Mouse (Mus musculus): ENCODE data around the gene Rbm20. TPM values are rescaled to one million over a fixed set of nuclear protein-coding genes. Genes with fewer than 3 reads are reported as not detected.

The Rbm20 gene
- polyA plus RNA-seq, 1 experiment from 2014 or later = 0.51 TPM

DNA sequence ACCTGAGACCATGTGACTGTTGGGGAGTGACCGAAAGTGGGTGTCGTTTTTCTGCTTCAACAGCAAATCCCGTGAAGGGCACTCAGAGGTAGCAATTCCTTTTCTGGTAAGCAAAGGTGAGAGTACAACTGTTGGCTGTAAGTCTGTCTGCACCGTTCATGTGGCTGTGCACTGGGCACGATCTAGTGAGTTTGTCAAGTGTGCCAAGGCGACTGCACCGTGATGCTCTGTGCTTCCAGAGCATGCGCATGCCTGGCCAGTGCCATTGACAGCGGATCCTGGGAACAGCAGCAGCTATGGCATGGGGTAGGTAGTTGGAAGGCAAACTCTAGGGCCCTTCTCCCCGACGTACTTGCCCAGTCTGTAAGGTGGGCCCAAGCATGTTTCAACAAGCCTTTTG lies 49.6 kb downstream of the Rbm20 start:
- H3K4me2 ChIP-seq = no peak overlapping the region
- no peaks in the 10 kb centered on the region for H3K9me3 ChIP-seq
- no peak overlapping the region for H3K9ac ChIP-seq
- H3K36me3 ChIP-seq = no peaks in the 10 kb centered on the region
- no peak overlapping the region for H3K27ac ChIP-seq
- WGBS = 78% methylated on average over 11 of the region's 11 CpGs
- no peak overlapping the region for H3K4me3 ChIP-seq
- ATAC-seq (ENCODE audit: low FRiP score) = no peak
- H3K4me1 ChIP-seq (replicated peaks) = peaks cover under 1% of the 10 kb centered on the region; the same call in 1 of the 2 replicates
- H3K27me3 ChIP-seq = no peaks in the 10 kb centered on the region

DNA sequence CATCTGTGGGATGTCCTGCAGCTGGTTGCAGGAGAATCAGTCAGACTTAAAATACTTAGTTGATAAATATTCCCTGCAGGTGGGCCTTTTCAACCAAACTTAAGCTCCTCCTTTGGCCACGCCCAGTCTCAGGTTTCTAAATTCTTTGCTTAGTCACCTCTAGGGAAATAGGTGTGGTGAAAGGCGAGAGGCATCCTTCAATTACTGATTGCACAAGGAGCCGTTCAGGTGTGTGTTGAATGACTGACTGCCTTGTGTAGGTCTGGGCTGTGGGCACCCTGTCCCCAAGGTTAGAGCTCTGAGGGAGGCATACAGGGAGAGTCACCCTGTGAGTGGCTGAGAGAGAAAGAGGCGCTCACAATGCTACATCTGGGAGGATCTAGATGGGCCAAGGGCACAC lies 50.2 kb downstream of the Rbm20 start:
- no peak overlapping the region for H3K9ac ChIP-seq
- H3K27me3 ChIP-seq = no peaks in the 10 kb centered on the region
- no peaks in the 10 kb centered on the region for H3K36me3 ChIP-seq
- no peak overlapping the region for H3K4me2 ChIP-seq
- ATAC-seq (ENCODE audit: low FRiP score) = no peak
- H3K9me3 ChIP-seq = no peaks in the 10 kb centered on the region
- no peak overlapping the region for H3K4me3 ChIP-seq
- peaks cover 5% of the 10 kb centered on the region; the same call in 1 of the 2 replicates for H3K4me1 ChIP-seq (replicated peaks)
- H3K27ac ChIP-seq = no peak overlapping the region
- 76% methylated on average over 4 of the region's 4 CpGs for WGBS

GRCm38 (mm10) chr19:53727886-53728669 lies 51.0 kb downstream of the Rbm20 start:
- Histone ChIP-seq H3K27ac (no peak overlapping the region), H3K4me1 (replicated peaks) (peaks cover 5% of the 10 kb centered on the region; the same call in 1 of the 2 replicates), H3K9ac (no peak overlapping the region), H3K27me3 (no peaks in the 10 kb centered on the region), H3K4me3 (no peak overlapping the region), H3K9me3 (no peaks in the 10 kb centered on the region), H3K4me2 (no peak overlapping the region), H3K36me3 (no peaks in the 10 kb centered on the region)
- no peak for ATAC-seq (ENCODE audit: low FRiP score)
- WGBS = 84% methylated on average over 9 of the region's 9 CpGs

DNA sequence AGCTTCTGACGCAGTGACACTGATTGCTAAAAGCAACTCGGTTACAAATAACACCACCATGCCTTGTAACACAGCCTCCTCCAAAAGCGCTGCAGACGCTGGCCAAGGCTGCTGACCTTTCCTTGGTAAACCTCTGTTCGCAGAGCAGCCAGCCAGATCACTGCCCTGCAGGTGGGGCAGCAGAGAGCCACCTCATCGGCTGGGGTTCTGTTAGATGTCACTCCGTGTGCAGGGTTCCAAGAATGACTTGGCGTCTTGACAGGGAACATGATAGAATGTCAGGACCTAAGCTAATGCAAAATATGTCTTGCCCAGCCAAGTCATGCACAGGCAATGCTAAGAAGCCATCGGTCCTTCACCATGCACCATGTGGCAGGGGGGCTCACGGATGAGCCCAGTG lies 52.8 kb downstream of the Rbm20 start:
- 77% methylated on average over 10 of the region's 10 CpGs for WGBS
- no peak overlapping the region for H3K27ac ChIP-seq
- peaks cover 5% of the 10 kb centered on the region; the same call in 1 of the 2 replicates for H3K4me1 ChIP-seq (replicated peaks)
- H3K4me3 ChIP-seq = no peak overlapping the region
- H3K36me3 ChIP-seq = no peaks in the 10 kb centered on the region
- no peaks in the 10 kb centered on the region for H3K9me3 ChIP-seq
- H3K4me2 ChIP-seq = no peak overlapping the region
- H3K27me3 ChIP-seq = no peaks in the 10 kb centered on the region
- no peak for ATAC-seq (ENCODE audit: low FRiP score)
- H3K9ac ChIP-seq = no peak overlapping the region

DNA sequence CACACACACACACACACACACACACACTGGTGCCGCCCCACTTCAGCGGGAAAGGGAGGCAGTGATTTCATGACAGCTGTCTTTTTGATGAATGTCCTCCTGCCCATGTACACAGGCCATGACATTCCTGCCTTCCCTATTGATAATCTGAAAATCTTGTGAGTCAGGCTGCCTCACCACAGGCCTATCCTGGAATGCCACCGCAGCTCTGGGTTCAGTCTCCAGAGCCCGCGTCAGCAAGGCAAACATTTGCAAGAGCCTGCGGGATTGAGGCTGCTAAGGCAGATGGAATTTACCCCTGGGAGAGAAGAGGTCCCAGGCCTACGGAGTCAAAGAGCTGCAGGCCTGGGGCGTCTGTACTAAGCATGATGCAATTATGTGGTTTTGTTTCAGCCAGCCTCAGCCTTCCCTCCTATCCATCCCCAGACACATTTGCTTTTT lies 54.7 kb downstream of the Rbm20 start:
- H3K27ac ChIP-seq = no peak overlapping the region
- H3K4me3 ChIP-seq = no peak overlapping the region
- 50% methylated on average over 8 of the region's 8 CpGs for WGBS
- H3K9me3 ChIP-seq = no peaks in the 10 kb centered on the region
- peaks cover 5% of the 10 kb centered on the region; the same call in 1 of the 2 replicates for H3K4me1 ChIP-seq (replicated peaks)
- H3K36me3 ChIP-seq = no peaks in the 10 kb centered on the region
- no peak overlapping the region for H3K9ac ChIP-seq
- H3K4me2 ChIP-seq = no peak overlapping the region
- ATAC-seq (ENCODE audit: low FRiP score) = no peak
- no peaks in the 10 kb centered on the region for H3K27me3 ChIP-seq

DNA sequence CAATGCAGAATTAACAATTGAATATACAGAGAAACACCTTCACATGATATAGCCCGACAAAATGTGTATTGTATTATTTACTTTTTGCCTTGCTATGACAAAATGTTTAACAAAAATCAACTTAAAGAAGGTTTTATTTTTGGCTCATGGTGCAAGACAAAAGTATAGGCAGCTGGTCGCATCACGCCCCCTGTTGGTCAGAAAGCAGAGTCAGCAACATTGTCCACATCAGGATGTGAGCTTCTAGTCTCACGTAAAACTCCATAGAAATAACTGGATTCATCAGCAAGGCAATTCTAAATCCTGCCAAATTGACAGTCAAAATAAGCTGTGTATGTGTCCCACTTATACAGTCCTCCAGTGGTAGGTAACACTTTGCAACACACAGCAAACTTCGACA lies 57.7 kb downstream of the Rbm20 start:
- no peaks in the 10 kb centered on the region for H3K36me3 ChIP-seq
- peaks cover 5% of the 10 kb centered on the region; the same call in 1 of the 2 replicates for H3K4me1 ChIP-seq (replicated peaks)
- no peaks in the 10 kb centered on the region for H3K9me3 ChIP-seq
- no peak overlapping the region for H3K27ac ChIP-seq
- H3K27me3 ChIP-seq = no peaks in the 10 kb centered on the region
- no peak overlapping the region for H3K4me2 ChIP-seq
- no peak overlapping the region for H3K9ac ChIP-seq
- H3K4me3 ChIP-seq = no peak overlapping the region
- no peak for ATAC-seq (ENCODE audit: low FRiP score)
- WGBS = 55% methylated on average over 5 of the region's 5 CpGs

DNA sequence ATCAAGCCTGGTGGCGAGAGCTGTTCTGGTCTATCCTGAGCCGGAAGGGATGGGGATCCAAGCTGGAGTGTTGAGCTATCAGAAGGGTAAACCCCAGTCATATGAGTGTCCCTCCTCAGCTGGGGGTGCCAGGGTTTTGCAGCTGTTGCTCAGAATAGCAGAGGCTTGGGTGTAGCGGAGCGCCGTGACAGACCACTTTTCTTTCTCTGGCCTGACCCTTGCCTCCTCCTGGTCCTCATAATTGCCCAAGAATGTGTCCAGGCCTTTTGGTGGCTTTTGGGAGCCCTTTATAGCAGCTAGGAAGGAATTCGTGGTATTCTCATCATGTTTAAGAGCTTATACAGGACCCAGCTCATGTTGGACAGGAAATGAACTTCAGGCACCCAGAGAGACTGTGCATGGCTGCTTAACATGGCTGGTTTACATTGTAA lies 61.6 kb downstream of the Rbm20 start:
- Histone ChIP-seq H3K4me1 (replicated peaks) (no peaks in the 10 kb centered on the region), H3K4me2 (no peak overlapping the region), H3K9me3 (no peaks in the 10 kb centered on the region), H3K27me3 (no peaks in the 10 kb centered on the region), H3K36me3 (no peaks in the 10 kb centered on the region), H3K4me3 (no peak overlapping the region), H3K27ac (no peak overlapping the region), H3K9ac (no peak overlapping the region)
- WGBS = 60% methylated on average over 6 of the region's 6 CpGs
- ATAC-seq (ENCODE audit: low FRiP score) = no peak

- no peak overlapping the region for H3K9ac ChIP-seq
- H3K27me3 ChIP-seq = no peaks in the 10 kb centered on the region
- 69% methylated on average over 8 of the region's 8 CpGs for WGBS
- no peaks in the 10 kb centered on the region for H3K9me3 ChIP-seq
- H3K27ac ChIP-seq = no peak overlapping the region
- no peaks in the 10 kb centered on the region for H3K36me3 ChIP-seq
- H3K4me1 ChIP-seq (replicated peaks) = no peaks in the 10 kb centered on the region
- H3K4me3 ChIP-seq = no peak overlapping the region
- no peak for ATAC-seq (ENCODE audit: low FRiP score)
- no peak overlapping the region for H3K4me2 ChIP-seq
Measured at GRCm38 (mm10) chr19:53739570-53740266, 62.6 kb downstream of the Rbm20 start.

DNA sequence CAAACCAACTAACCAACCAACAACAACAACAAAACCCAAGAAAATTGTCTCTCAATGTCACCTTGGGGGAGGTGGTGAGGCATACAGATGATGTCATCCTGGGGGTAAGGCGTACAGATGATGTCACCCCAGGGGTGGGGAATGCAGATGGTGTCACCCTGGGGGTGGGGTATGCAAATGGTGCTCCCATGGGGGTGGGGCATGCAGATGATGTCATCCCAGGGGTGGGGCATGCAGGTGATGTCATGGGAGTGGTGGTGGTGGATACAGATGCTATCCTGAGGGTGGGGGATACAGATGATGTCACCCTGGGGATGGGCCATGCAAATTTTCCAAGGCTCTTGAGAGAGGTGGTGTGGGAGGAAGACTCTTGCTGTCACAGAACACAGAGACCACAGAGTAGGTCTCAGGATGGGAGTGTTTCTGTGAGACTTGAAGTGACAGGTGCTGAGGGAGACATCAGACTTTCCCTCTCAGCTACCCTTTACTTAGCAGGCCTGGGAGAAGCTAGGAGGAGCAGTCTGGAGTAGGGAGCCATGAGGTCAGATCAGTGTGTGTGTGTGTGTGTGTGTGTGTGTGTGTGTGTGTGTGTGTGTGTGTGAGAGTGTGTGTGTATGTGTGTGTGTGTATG lies 63.8 kb downstream of the Rbm20 start:
- WGBS = 100% methylated on average over 1 of the region's 1 CpGs
- H3K4me3 ChIP-seq = no peak overlapping the region
- H3K9ac ChIP-seq = no peak overlapping the region
- no peaks in the 10 kb centered on the region for H3K4me1 ChIP-seq (replicated peaks)
- H3K27me3 ChIP-seq = no peaks in the 10 kb centered on the region
- H3K9me3 ChIP-seq = no peaks in the 10 kb centered on the region
- no peaks in the 10 kb centered on the region for H3K36me3 ChIP-seq
- no peak for ATAC-seq (ENCODE audit: low FRiP score)
- H3K4me2 ChIP-seq = no peak overlapping the region
- H3K27ac ChIP-seq = no peak overlapping the region

- no peak for ATAC-seq (ENCODE audit: low FRiP score)
- Histone ChIP-seq H3K4me3 (no peak overlapping the region), H3K4me1 (replicated peaks) (no peaks in the 10 kb centered on the region), H3K27me3 (no peaks in the 10 kb centered on the region), H3K9ac (no peak overlapping the region), H3K27ac (no peak overlapping the region), H3K4me2 (no peak overlapping the region), H3K36me3 (no peaks in the 10 kb centered on the region), H3K9me3 (no peaks in the 10 kb centered on the region)
- 68% methylated on average over 3 of the region's 3 CpGs for WGBS
Measured at GRCm38 (mm10) chr19:53741902-53742301, 64.8 kb downstream of the Rbm20 start.

GRCm38 (mm10) chr19:53745354-53745753 lies 68.2 kb downstream of the Rbm20 start:
- Histone ChIP-seq H3K4me1 (replicated peaks) (no peaks in the 10 kb centered on the region), H3K36me3 (no peaks in the 10 kb centered on the region), H3K9ac (no peak overlapping the region), H3K4me3 (no peak overlapping the region), H3K9me3 (no peaks in the 10 kb centered on the region), H3K27ac (no peak overlapping the region), H3K27me3 (no peaks in the 10 kb centered on the region), H3K4me2 (no peak overlapping the region)
- 94% methylated on average over 3 of the region's 3 CpGs for WGBS
- ATAC-seq (ENCODE audit: low FRiP score) = no peak

DNA sequence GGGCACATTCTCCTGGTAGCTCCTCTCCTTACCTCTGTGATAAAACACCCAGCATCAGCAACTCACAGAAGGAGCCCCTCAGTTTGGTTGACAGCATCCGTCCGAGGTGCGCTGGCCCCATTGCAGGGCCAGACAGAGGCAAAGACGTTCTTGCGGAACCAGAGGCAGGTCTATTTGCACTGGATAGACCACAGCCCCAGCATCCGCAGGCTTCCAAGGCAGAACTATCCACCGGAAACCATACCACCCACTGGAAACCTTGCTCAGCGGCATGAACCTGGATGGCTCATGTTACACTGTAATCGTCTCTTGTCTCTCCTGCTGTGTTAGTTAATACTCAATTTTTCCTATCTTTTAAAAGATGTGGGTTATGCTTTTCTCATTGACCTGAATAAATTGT lies 69.0 kb downstream of the Rbm20 start:
- Histone ChIP-seq H3K4me1 (replicated peaks) (no peaks in the 10 kb centered on the region), H3K9ac (no peak overlapping the region), H3K9me3 (no peaks in the 10 kb centered on the region), H3K4me3 (no peak overlapping the region), H3K27me3 (no peaks in the 10 kb centered on the region), H3K4me2 (no peak overlapping the region), H3K36me3 (no peaks in the 10 kb centered on the region), H3K27ac (no peak overlapping the region)
- ATAC-seq (ENCODE audit: low FRiP score) = no peak
- WGBS = 73% methylated on average over 9 of the region's 9 CpGs

Data from hindbrain, embryonic 13.5 days (tissue).